8 mouse cellular contexts compared by ENCODE assay signal in genomic region chr7:80035748-80036147, GRCm38 (mm10). TPM values are rescaled to one million over a fixed set of nuclear protein-coding genes. Genes with fewer than 3 reads are reported as not detected.
DNase-seq lines count a peak whose midpoint lies in the region; ATAC-seq lines count a peak whose summit lies in the region.

No protein-coding gene starts in this region.

- peaks cover 80% of the 10 kb centered on the region for H3K4me1 ChIP-seq in midbrain, embryonic 10.5 days
- peaks cover 19% of the 10 kb centered on the region for H3K4me1 ChIP-seq in midbrain, embryonic 15.5 days

- no peaks in the 10 kb centered on the region for H3K9me3 ChIP-seq in midbrain, embryonic 10.5 days (replicated peaks)
- H3K9me3 ChIP-seq in midbrain, embryonic 15.5 days, result no peaks in the 10 kb centered on the region

- H3K9ac ChIP-seq in midbrain, embryonic 15.5 days, result no peak overlapping the region

- no peaks in the 10 kb centered on the region for H3K27me3 ChIP-seq in midbrain, embryonic 10.5 days (ENCODE audit: low read depth, poor library complexity, severe bottlenecking)
- H3K27me3 ChIP-seq in midbrain, embryonic 15.5 days (replicated peaks), result no peaks in the 10 kb centered on the region

- no peak for ATAC-seq in midbrain, embryonic 15.5 days (replicated peaks)

- whole genome bisulfite sequencing in midbrain, embryonic 10.5 days, result 82% methylated on average over 4 of the region's 4 CpGs
- 67% methylated on average over 4 of the region's 4 CpGs for WGBS in midbrain, embryonic 15.5 days

- no peak for DNase-seq in midbrain, embryonic 10.5 days (ENCODE audit: low spot score)
- DNase-seq in gastrocnemius, adult 8-10 months (ENCODE audit: low spot score in 2 of 2), result peak; percentile 53 to 72
- peak; percentile 89 for DNase-seq in kidney, adult 9 months
- DNase-seq in lung, postnatal 10 days, result peak; percentile 80
- DNase-seq in layer of hippocampus, postnatal 25 days (ENCODE audit: extremely low spot score in 1 of 2, low spot score in 1 of 2), result no peak
- no peak for DNase-seq in cerebellum, postnatal 36 days
- DNase-seq in cerebellum, postnatal 25 days, result no peak

- H3K4me2 ChIP-seq in midbrain, embryonic 15.5 days, result no peak overlapping the region

- no peak overlapping the region for H3K4me3 ChIP-seq in midbrain, embryonic 10.5 days
- no peak overlapping the region for H3K4me3 ChIP-seq in midbrain, embryonic 15.5 days

- H3K27ac ChIP-seq in midbrain, embryonic 10.5 days (replicated peaks), result 0 out of 2 replicates have a peak overlapping the region, but pooled peaks have one; percentile 38
- no peak overlapping the region for H3K27ac ChIP-seq in midbrain, embryonic 15.5 days

- peaks cover 38% of the 10 kb centered on the region for H3K36me3 ChIP-seq in midbrain, embryonic 10.5 days
- H3K36me3 ChIP-seq in midbrain, embryonic 15.5 days (replicated peaks), result no peaks in the 10 kb centered on the region

RNA-seq across cellular contexts. Expression of gene Zfp710, which starts 11.1 kb away (rescaled TPM):
- 32.7 and 34.2 TPM in 2 replicates for polyA plus RNA-seq in midbrain, embryonic 10.5 days (2016; fragmentation: Nextera tagmentation; extraction: Ambion mirVana)
- polyA plus RNA-seq in midbrain, embryonic 15.5 days (2015; fragmentation: Nextera tagmentation; extraction: Ambion mirVana), result 18.0 and 18.6 TPM in 2 replicates
- total RNA-seq in gastrocnemius, adult 8-10 months (2022), result 10 to 100 TPM; 18.5 to 37.8 (median 27.3) TPM
- total RNA-seq in layer of hippocampus, postnatal 25 days (2021), result 10 to 100 TPM; 20.9 to 22.9 TPM

Comparison
In these comparisons a context has a peak if more than half of its experiments do, and no peak if none do; other contexts are left out.
1. DNase-seq: peak in gastrocnemius, adult 8-10 months (2 of 2), kidney, adult 9 months (single experiment) and lung, postnatal 10 days (single experiment); none in midbrain, embryonic 10.5 days (single experiment), layer of hippocampus, postnatal 25 days (0 of 2), cerebellum, postnatal 36 days (0 of 2) and cerebellum, postnatal 25 days (0 of 2).